Mouse (Mus musculus): ENCODE results near the gene Pex7. TPM values are rescaled to one million over a fixed set of nuclear protein-coding genes. Genes with fewer than 3 reads are reported as not detected.
A peak's percentile ranks its signal among the peaks of the same experiment; 100 is the strongest.

Pex7 gene
- polyA plus RNA-seq, 1 experiment = 27.6 TPM

- TF ChIP-seq CTCF (IDR thresholded peaks at IDR 0.05; ENCODE audit: low read depth, low read length) = no peak
- TF ChIP-seq POLR2A (IDR thresholded peaks at IDR 0.05; ENCODE audit: borderline replicate concordance, low read depth, low read length) = no peak
- Histone ChIP-seq H3K4me1 (ENCODE audit: control insufficient read depth, insufficient read depth, low read length) (peaks cover 25% of the 10 kb centered on the region), H3K4me3 (ENCODE audit: insufficient read depth, low read length) (no peak overlapping the region), H3K27ac (ENCODE audit: insufficient read depth, low read depth, low read length) (no peak overlapping the region)
These were observed 38.2 kb upstream of the Pex7 start for GRCm38 (mm10) chr10:19945651-19946050.

GRCm38 (mm10) chr10:19942621-19943020 lies 35.1 kb upstream of the Pex7 start:
- no peak overlapping the region for H3K27ac ChIP-seq (ENCODE audit: insufficient read depth, low read depth, low read length)
- H3K4me3 ChIP-seq (ENCODE audit: insufficient read depth, low read length) = no peak overlapping the region
- no peak for TF ChIP-seq CTCF (IDR thresholded peaks at IDR 0.05; ENCODE audit: low read depth, low read length)
- no peak for TF ChIP-seq POLR2A (IDR thresholded peaks at IDR 0.05; ENCODE audit: borderline replicate concordance, low read depth, low read length)
- H3K4me1 ChIP-seq (ENCODE audit: control insufficient read depth, insufficient read depth, low read length) = peaks cover 33% of the 10 kb centered on the region

GRCm38 (mm10) chr10:19941914-19942313 lies 34.4 kb upstream of the Pex7 start:
- TF ChIP-seq CTCF (IDR thresholded peaks at IDR 0.05; ENCODE audit: low read depth, low read length) (no peak), POLR2A (IDR thresholded peaks at IDR 0.05; ENCODE audit: borderline replicate concordance, low read depth, low read length) (no peak)
- peak overlapping the region; percentile 39 for H3K4me3 ChIP-seq (ENCODE audit: insufficient read depth, low read length)
- peaks cover 41% of the 10 kb centered on the region for H3K4me1 ChIP-seq (ENCODE audit: control insufficient read depth, insufficient read depth, low read length)
- peak overlapping the region; percentile 93 for H3K27ac ChIP-seq (ENCODE audit: insufficient read depth, low read depth, low read length)

- Histone ChIP-seq H3K4me1 (ENCODE audit: control insufficient read depth, insufficient read depth, low read length) (peaks cover 43% of the 10 kb centered on the region), H3K27ac (ENCODE audit: insufficient read depth, low read depth, low read length) (peak overlapping the region; percentile 93), H3K4me3 (ENCODE audit: insufficient read depth, low read length) (peak overlapping the region; percentile 39)
- TF ChIP-seq CTCF (IDR thresholded peaks at IDR 0.05; ENCODE audit: low read depth, low read length) (no peak), POLR2A (IDR thresholded peaks at IDR 0.05; ENCODE audit: borderline replicate concordance, low read depth, low read length) (no peak)
These were observed 33.6 kb upstream of the Pex7 start for GRCm38 (mm10) chr10:19941063-19941462.

GRCm38 (mm10) chr10:19940626-19941025 lies 33.1 kb upstream of the Pex7 start:
- TF ChIP-seq CTCF (IDR thresholded peaks at IDR 0.05; ENCODE audit: low read depth, low read length) (no peak; the same call in 1 of the 2 replicates), POLR2A (IDR thresholded peaks at IDR 0.05; ENCODE audit: borderline replicate concordance, low read depth, low read length) (no peak)
- peak overlapping the region; percentile 93 for H3K27ac ChIP-seq (ENCODE audit: insufficient read depth, low read depth, low read length)
- peaks cover 45% of the 10 kb centered on the region for H3K4me1 ChIP-seq (ENCODE audit: control insufficient read depth, insufficient read depth, low read length)
- peak overlapping the region; percentile 4; the same call in 1 of the 2 replicates for H3K4me3 ChIP-seq (ENCODE audit: insufficient read depth, low read length)

- peak overlapping the region; percentile 93 for H3K27ac ChIP-seq (ENCODE audit: insufficient read depth, low read depth, low read length)
- peaks cover 48% of the 10 kb centered on the region for H3K4me1 ChIP-seq (ENCODE audit: control insufficient read depth, insufficient read depth, low read length)
- H3K4me3 ChIP-seq (ENCODE audit: insufficient read depth, low read length) = peak overlapping the region; percentile 45; the same call in 1 of the 2 replicates
- TF ChIP-seq POLR2A (IDR thresholded peaks at IDR 0.05; ENCODE audit: borderline replicate concordance, low read depth, low read length) = no peak
- TF ChIP-seq CTCF (IDR thresholded peaks at IDR 0.05; ENCODE audit: low read depth, low read length) = no peak
These were observed 32.6 kb upstream of the Pex7 start for GRCm38 (mm10) chr10:19940127-19940526.

GRCm38 (mm10) chr10:19939282-19939705 lies 31.8 kb upstream of the Pex7 start:
- Histone ChIP-seq H3K4me1 (ENCODE audit: control insufficient read depth, insufficient read depth, low read length) (peaks cover 48% of the 10 kb centered on the region), H3K27ac (ENCODE audit: insufficient read depth, low read depth, low read length) (peak overlapping the region; percentile 93), H3K4me3 (ENCODE audit: insufficient read depth, low read length) (peak overlapping the region; percentile 45)
- TF ChIP-seq POLR2A (IDR thresholded peaks at IDR 0.05; ENCODE audit: borderline replicate concordance, low read depth, low read length) (no peak), CTCF (IDR thresholded peaks at IDR 0.05; ENCODE audit: low read depth, low read length) (no peak)

- Histone ChIP-seq H3K4me3 (ENCODE audit: insufficient read depth, low read length) (no peak overlapping the region), H3K27ac (ENCODE audit: insufficient read depth, low read depth, low read length) (peak overlapping the region; percentile 9; the same call in 1 of the 2 replicates), H3K4me1 (ENCODE audit: control insufficient read depth, insufficient read depth, low read length) (peaks cover 48% of the 10 kb centered on the region)
- TF ChIP-seq CTCF (IDR thresholded peaks at IDR 0.05; ENCODE audit: low read depth, low read length) (no peak), POLR2A (IDR thresholded peaks at IDR 0.05; ENCODE audit: borderline replicate concordance, low read depth, low read length) (no peak)
These were observed 31.2 kb upstream of the Pex7 start for GRCm38 (mm10) chr10:19938738-19939137.

GRCm38 (mm10) chr10:19936961-19937708 lies 29.6 kb upstream of the Pex7 start:
- Histone ChIP-seq H3K27ac (ENCODE audit: insufficient read depth, low read depth, low read length) (no peak overlapping the region), H3K4me3 (ENCODE audit: insufficient read depth, low read length) (no peak overlapping the region), H3K4me1 (ENCODE audit: control insufficient read depth, insufficient read depth, low read length) (peaks cover 44% of the 10 kb centered on the region)
- TF ChIP-seq CTCF (IDR thresholded peaks at IDR 0.05; ENCODE audit: low read depth, low read length) = no peak
- TF ChIP-seq POLR2A (IDR thresholded peaks at IDR 0.05; ENCODE audit: borderline replicate concordance, low read depth, low read length) = no peak

GRCm38 (mm10) chr10:19935821-19936367 lies 28.4 kb upstream of the Pex7 start:
- no peak overlapping the region for H3K27ac ChIP-seq (ENCODE audit: insufficient read depth, low read depth, low read length)
- peaks cover 37% of the 10 kb centered on the region for H3K4me1 ChIP-seq (ENCODE audit: control insufficient read depth, insufficient read depth, low read length)
- H3K4me3 ChIP-seq (ENCODE audit: insufficient read depth, low read length) = no peak overlapping the region
- no peak for TF ChIP-seq POLR2A (IDR thresholded peaks at IDR 0.05; ENCODE audit: borderline replicate concordance, low read depth, low read length)
- no peak for TF ChIP-seq CTCF (IDR thresholded peaks at IDR 0.05; ENCODE audit: low read depth, low read length)
